Mouse (Mus musculus) hindbrain, embryonic 12.5 days (tissue): ENCODE results near the gene Anapc16. TPM values are rescaled to one million over a fixed set of nuclear protein-coding genes. Genes with fewer than 3 reads are reported as not detected.

ENCODE experiments used
- ATAC-seq: fragments of 200-750 bp; cut with Nextera tagmentation; 2 replicates; pipeline ENCODE4 v1.8.0; 2017; ENCODE audit warnings: moderate TSS enrichment; ENCODE audit not compliant: low FRiP score
- H3K27ac ChIP-seq: fragments of 300-500 bp; sonication (generic); 2 replicates; pipeline ENCODE4 v1.5.1; 2016; ENCODE audit warnings: mild to moderate bottlenecking
- H3K27me3 ChIP-seq: fragments of 300-500 bp; sonication (generic); 2 replicates; pipeline ENCODE4 v1.6.1; 2016; ENCODE audit warnings: mild to moderate bottlenecking
- H3K36me3 ChIP-seq: fragments of 300-500 bp; sonication (generic); 2 replicates; pipeline ENCODE4 v1.6.1; 2016; ENCODE audit warnings: mild to moderate bottlenecking
- H3K4me1 ChIP-seq: fragments of 300-500 bp; sonication (generic); 2 replicates; pipeline ENCODE4 v1.6.1; 2016
- H3K4me2 ChIP-seq: fragments of 300-500 bp; sonication (generic); replicated peaks from 2 replicates; pipeline ENCODE4 v1.6.1; 2016; ENCODE audit warnings: mild to moderate bottlenecking
- H3K4me3 ChIP-seq: fragments of 300-500 bp; sonication (generic); 2 replicates; pipeline ENCODE4 v1.5.1; 2016; ENCODE audit warnings: mild to moderate bottlenecking
- H3K9ac ChIP-seq: fragments of 300-500 bp; sonication (generic); 2 replicates; pipeline ENCODE4 v1.6.1; 2016; ENCODE audit warnings: mild to moderate bottlenecking, moderate library complexity
- H3K9me3 ChIP-seq: fragments of 300-500 bp; sonication (generic); replicated peaks from 2 replicates; pipeline ENCODE4 v1.6.1; 2016; ENCODE audit warnings: mild to moderate bottlenecking
- WGBS: fragments of 180-500 bp; shearing (Covaris S2); methylation state at CpG from one replicate; pipeline ENCODE4 v1.1.7; 2016; 5-methylcytosine and 5-hydroxymethylcytosine counted together
- polyA plus RNA-seq: library from polyadenylated mRNA; unstranded; fragments of >200 nt; fragmentation: Nextera tagmentation; extraction: Ambion mirVana; gene quantifications from 2 replicates; pipeline ENCODE4 v1.2.1, GENCODE M21; 2016

The Anapc16 gene
- polyA plus RNA-seq, 1 experiment from 2014 or later = 119 TPM

GRCm38 (mm10) chr10:59977715-59978343, 25.1 kb downstream of the Anapc16 start:
- Histone ChIP-seq H3K4me2 (no peak overlapping the region), H3K9me3 (no peaks in the 10 kb centered on the region), H3K9ac (no peak overlapping the region), H3K4me3 (no peak overlapping the region), H3K27me3 (no peaks in the 10 kb centered on the region), H3K4me1 (peaks cover 28% of the 10 kb centered on the region), H3K27ac (0 out of 2 replicates have a peak overlapping the region, but pooled peaks have one; percentile 81), H3K36me3 (no peaks in the 10 kb centered on the region)
- WGBS = 95% methylated on average over 5 of the region's 5 CpGs
- no peak for ATAC-seq

DNA sequence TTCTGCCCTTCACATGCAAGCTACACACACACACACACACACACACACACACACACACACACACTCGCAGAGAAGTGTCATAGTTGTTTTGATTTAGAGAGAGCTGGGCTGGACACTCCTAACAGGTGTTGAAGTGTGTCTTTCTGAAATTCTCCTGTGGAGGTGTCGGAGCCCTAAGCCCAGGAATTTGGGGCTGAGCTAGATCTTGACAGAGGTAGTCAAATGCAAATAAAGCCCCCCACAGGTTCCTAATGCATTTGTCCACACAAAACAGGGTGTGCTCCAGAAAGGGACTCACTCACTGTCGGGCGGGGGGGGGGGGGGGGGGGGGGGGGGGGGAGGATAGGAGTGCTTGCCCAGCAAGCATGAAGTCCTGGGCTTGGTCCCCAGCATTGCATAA, 25.8 kb downstream of the Anapc16 start:
- 55% methylated on average over 2 of the region's 4 CpGs for WGBS
- Histone ChIP-seq H3K27ac (no peak overlapping the region), H3K9me3 (no peaks in the 10 kb centered on the region), H3K27me3 (no peaks in the 10 kb centered on the region), H3K4me2 (no peak overlapping the region), H3K9ac (no peak overlapping the region), H3K4me3 (no peak overlapping the region), H3K4me1 (peaks cover 30% of the 10 kb centered on the region), H3K36me3 (no peaks in the 10 kb centered on the region)
- ATAC-seq = no peak

DNA sequence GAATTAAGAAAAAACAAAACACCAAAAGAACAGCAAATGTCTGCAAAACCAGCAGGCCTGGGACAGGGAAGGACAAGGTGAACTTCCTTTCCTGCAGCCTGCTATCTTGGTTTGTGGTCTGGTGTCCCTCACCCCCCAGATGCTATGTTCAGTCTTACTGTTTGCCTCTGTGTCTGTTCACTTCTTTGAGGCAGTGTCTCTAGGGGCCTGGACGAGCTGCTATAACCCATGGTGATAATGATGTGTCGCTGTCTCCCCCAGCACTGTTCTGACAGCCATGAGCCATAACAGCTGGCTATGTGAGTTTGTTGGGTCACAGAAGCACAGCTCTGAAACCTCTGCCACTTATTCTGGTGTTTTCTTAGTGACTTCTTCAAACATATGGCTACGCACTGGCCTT, 28.1 kb downstream of the Anapc16 start:
- Histone ChIP-seq H3K4me1 (peaks cover 42% of the 10 kb centered on the region), H3K27ac (peak overlapping the region; percentile 68; the same call in 1 of the 2 replicates), H3K9me3 (no peaks in the 10 kb centered on the region), H3K4me3 (no peak overlapping the region), H3K9ac (no peak overlapping the region), H3K4me2 (no peak overlapping the region), H3K36me3 (no peaks in the 10 kb centered on the region), H3K27me3 (no peaks in the 10 kb centered on the region)
- no peak for ATAC-seq
- whole genome bisulfite sequencing = 60% methylated on average over 3 of the region's 3 CpGs

DNA sequence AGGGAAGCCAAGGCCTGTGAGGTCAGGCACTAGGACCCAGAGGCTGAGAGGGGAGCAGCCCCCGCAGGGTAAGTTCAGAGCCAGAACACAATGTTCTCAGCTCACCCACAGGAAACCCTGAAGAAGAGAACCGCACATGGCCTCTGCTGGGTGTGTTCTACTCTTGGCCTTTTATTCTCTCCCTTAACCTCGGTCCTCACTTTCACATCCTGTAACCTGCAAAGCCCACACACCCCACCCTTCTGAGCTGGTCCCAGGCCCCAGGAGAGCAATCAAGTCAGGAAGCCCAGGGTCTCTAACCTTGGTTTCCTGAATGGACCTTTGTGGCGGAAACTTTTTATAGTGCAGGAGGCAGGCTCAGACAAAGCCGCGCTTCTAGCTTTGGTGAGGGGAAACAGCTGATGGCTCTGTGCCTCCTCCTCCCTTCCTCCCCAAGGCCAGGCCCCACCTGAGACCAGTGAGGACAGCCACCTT, 28.7 kb downstream of the Anapc16 start:
- Histone ChIP-seq H3K36me3 (no peaks in the 10 kb centered on the region), H3K4me2 (0 out of 2 replicates have a peak overlapping the region, but pooled peaks have one; percentile 13), H3K9me3 (no peaks in the 10 kb centered on the region), H3K9ac (peak overlapping the region; percentile 18; the same call in 1 of the 2 replicates), H3K27me3 (no peaks in the 10 kb centered on the region), H3K4me3 (no peak overlapping the region), H3K27ac (peak overlapping the region; percentile 68), H3K4me1 (peaks cover 37% of the 10 kb centered on the region)
- 10% methylated on average over 6 of the region's 6 CpGs for WGBS
- ATAC-seq = no peak

GRCm38 (mm10) chr10:59973400-59973799, 29.5 kb downstream of the Anapc16 start:
- H3K4me3 ChIP-seq = no peak overlapping the region
- no peak overlapping the region for H3K9ac ChIP-seq
- no peak for ATAC-seq
- WGBS = 87% methylated on average over 4 of the region's 4 CpGs
- H3K36me3 ChIP-seq = no peaks in the 10 kb centered on the region
- H3K27ac ChIP-seq = no peak overlapping the region
- no peaks in the 10 kb centered on the region for H3K27me3 ChIP-seq
- H3K4me1 ChIP-seq = peaks cover 30% of the 10 kb centered on the region
- H3K4me2 ChIP-seq = no peak overlapping the region
- H3K9me3 ChIP-seq = no peaks in the 10 kb centered on the region

- peaks cover 27% of the 10 kb centered on the region for H3K4me1 ChIP-seq
- H3K9ac ChIP-seq = no peak overlapping the region
- H3K36me3 ChIP-seq = no peaks in the 10 kb centered on the region
- 0 out of 2 replicates have a peak overlapping the region, but pooled peaks have one; percentile 18 for H3K27ac ChIP-seq
- H3K4me3 ChIP-seq = no peak overlapping the region
- no peak overlapping the region for H3K4me2 ChIP-seq
- no peak for ATAC-seq
- 82% methylated on average over 6 of the region's 6 CpGs for WGBS
- H3K27me3 ChIP-seq = no peaks in the 10 kb centered on the region
- no peaks in the 10 kb centered on the region for H3K9me3 ChIP-seq
Measured at GRCm38 (mm10) chr10:59972999-59973398, 29.9 kb downstream of the Anapc16 start.

- H3K9ac ChIP-seq = no peak overlapping the region
- H3K27ac ChIP-seq = peak overlapping the region; percentile 18; the same call in 1 of the 2 replicates
- no peaks in the 10 kb centered on the region for H3K27me3 ChIP-seq
- H3K36me3 ChIP-seq = no peaks in the 10 kb centered on the region
- H3K4me3 ChIP-seq = no peak overlapping the region
- H3K4me1 ChIP-seq = peaks cover 27% of the 10 kb centered on the region
- no peak overlapping the region for H3K4me2 ChIP-seq
- 37% methylated on average over 2 of the region's 2 CpGs for WGBS
- no peaks in the 10 kb centered on the region for H3K9me3 ChIP-seq
- no peak for ATAC-seq
Measured at GRCm38 (mm10) chr10:59972534-59972933, 30.4 kb downstream of the Anapc16 start.

GRCm38 (mm10) chr10:59971813-59972212, 31.1 kb downstream of the Anapc16 start:
- no peak overlapping the region for H3K4me3 ChIP-seq
- no peak overlapping the region for H3K9ac ChIP-seq
- ATAC-seq = no peak
- peaks cover 27% of the 10 kb centered on the region for H3K4me1 ChIP-seq
- H3K27me3 ChIP-seq = no peaks in the 10 kb centered on the region
- no peaks in the 10 kb centered on the region for H3K9me3 ChIP-seq
- H3K27ac ChIP-seq = no peak overlapping the region
- no peaks in the 10 kb centered on the region for H3K36me3 ChIP-seq
- 90% methylated on average over 8 of the region's 8 CpGs for WGBS
- H3K4me2 ChIP-seq = no peak overlapping the region

- no peak for ATAC-seq
- Histone ChIP-seq H3K4me1 (peaks cover 33% of the 10 kb centered on the region), H3K9ac (peak overlapping the region; percentile 80), H3K36me3 (no peaks in the 10 kb centered on the region), H3K4me3 (peak overlapping the region; percentile 48), H3K4me2 (peak overlapping the region; percentile 65), H3K27me3 (no peaks in the 10 kb centered on the region), H3K9me3 (no peaks in the 10 kb centered on the region), H3K27ac (peak overlapping the region; percentile 93)
- 22% methylated on average over 6 of the region's 6 CpGs for WGBS
Measured at GRCm38 (mm10) chr10:59970450-59971062, 32.4 kb downstream of the Anapc16 start.

GRCm38 (mm10) chr10:59969821-59970449, 33.0 kb downstream of the Anapc16 start:
- under 1% methylated on average over 25 of the region's 25 CpGs for WGBS
- peak; percentile 57 for ATAC-seq
- Histone ChIP-seq H3K4me2 (peak overlapping the region; percentile 65), H3K9me3 (no peaks in the 10 kb centered on the region), H3K36me3 (no peaks in the 10 kb centered on the region), H3K27ac (peak overlapping the region; percentile 93), H3K4me3 (peak overlapping the region; percentile 48), H3K9ac (peak overlapping the region; percentile 80), H3K27me3 (no peaks in the 10 kb centered on the region), H3K4me1 (peaks cover 37% of the 10 kb centered on the region)

- no peak overlapping the region for H3K27ac ChIP-seq
- no peak for ATAC-seq
- H3K4me2 ChIP-seq = no peak overlapping the region
- peaks cover 38% of the 10 kb centered on the region for H3K4me1 ChIP-seq
- WGBS = 81% methylated on average over 6 of the region's 6 CpGs
- H3K4me3 ChIP-seq = no peak overlapping the region
- no peak overlapping the region for H3K9ac ChIP-seq
- no peaks in the 10 kb centered on the region for H3K36me3 ChIP-seq
- H3K27me3 ChIP-seq = no peaks in the 10 kb centered on the region
- no peaks in the 10 kb centered on the region for H3K9me3 ChIP-seq
Measured at GRCm38 (mm10) chr10:59967309-59967942, 35.5 kb downstream of the Anapc16 start.

GRCm38 (mm10) chr10:59966743-59967142, 36.2 kb downstream of the Anapc16 start:
- H3K27ac ChIP-seq = no peak overlapping the region
- peaks cover 36% of the 10 kb centered on the region for H3K4me1 ChIP-seq
- no peak overlapping the region for H3K4me2 ChIP-seq
- H3K9ac ChIP-seq = no peak overlapping the region
- H3K27me3 ChIP-seq = no peaks in the 10 kb centered on the region
- no peak for ATAC-seq
- H3K9me3 ChIP-seq = no peaks in the 10 kb centered on the region
- 92% methylated on average over 6 of the region's 6 CpGs for WGBS
- no peaks in the 10 kb centered on the region for H3K36me3 ChIP-seq
- no peak overlapping the region for H3K4me3 ChIP-seq
